Mouse (Mus musculus) hindbrain, embryonic 11.5 days (tissue): ENCODE results near the gene Tgm3. TPM values are rescaled to one million over a fixed set of nuclear protein-coding genes. Genes with fewer than 3 reads are reported as not detected.

ENCODE experiments used
- ATAC-seq: fragments of 200-750 bp; cut with Nextera tagmentation; 2 replicates; pipeline ENCODE4 v1.8.0; 2017; ENCODE audit warnings: mild to moderate bottlenecking, moderate TSS enrichment, moderate library complexity; ENCODE audit not compliant: low FRiP score
- DNase-seq: peaks from one replicate; pipeline ENCODE4 v3.0.0-alpha.2; 2015; ENCODE audit warnings: low spot score
- H3K27ac ChIP-seq: fragments of 300-500 bp; sonication (generic); 2 replicates; pipeline ENCODE4 v1.5.1; 2014; ENCODE audit warnings: mild to moderate bottlenecking, low read depth, low read length
- H3K27me3 ChIP-seq: fragments of 300-500 bp; sonication (generic); 2 replicates; pipeline ENCODE4 v1.6.1; 2014; ENCODE audit warnings: mild to moderate bottlenecking, low read length, moderate library complexity, mixed read lengths; ENCODE audit not compliant: control insufficient read depth, insufficient read depth
- H3K36me3 ChIP-seq: fragments of 300-500 bp; sonication (generic); 2 replicates; pipeline ENCODE4 v1.6.1; 2014; ENCODE audit warnings: mild to moderate bottlenecking, low read length, moderate library complexity, mixed read lengths; ENCODE audit not compliant: control insufficient read depth, insufficient read depth
- H3K4me1 ChIP-seq: fragments of 300-500 bp; sonication (generic); replicated peaks from 2 replicates; pipeline ENCODE4 v1.6.1; 2014; ENCODE audit warnings: low read length, mixed read lengths; ENCODE audit not compliant: control insufficient read depth, insufficient read depth
- H3K4me2 ChIP-seq: fragments of 300-500 bp; sonication (generic); replicated peaks from 2 replicates; pipeline ENCODE4 v1.6.1; 2014; ENCODE audit warnings: mild to moderate bottlenecking, low read depth, low read length
- H3K4me3 ChIP-seq: fragments of 300-500 bp; sonication (generic); 2 replicates; pipeline ENCODE4 v1.5.1; 2014; ENCODE audit warnings: low read depth, low read length
- H3K9ac ChIP-seq: fragments of 300-500 bp; sonication (generic); 2 replicates; pipeline ENCODE4 v1.6.1; 2014; ENCODE audit warnings: low read depth, low read length
- H3K9me3 ChIP-seq: fragments of 300-500 bp; sonication (generic); 2 replicates; pipeline ENCODE4 v1.6.1; 2016; ENCODE audit warnings: low read length; ENCODE audit not compliant: control insufficient read depth
- WGBS: fragments of 180-500 bp; shearing (Covaris S2); extraction: QIAGEN DNeasy Blood & Tissue Kit; methylation state at CpG from one replicate; pipeline ENCODE4 v1.1.7; 2014; 5-methylcytosine and 5-hydroxymethylcytosine counted together
- polyA plus RNA-seq: library from polyadenylated mRNA; unstranded; fragments of >200 nt; fragmentation: Nextera tagmentation; extraction: Ambion mirVana; gene quantifications from 2 replicates; pipeline ENCODE4 v1.2.1, GENCODE M21; 2014

Gene Tgm3
- 0.11 TPM in 1 of 2 replicates, not detected in the other for polyA plus RNA-seq

DNA sequence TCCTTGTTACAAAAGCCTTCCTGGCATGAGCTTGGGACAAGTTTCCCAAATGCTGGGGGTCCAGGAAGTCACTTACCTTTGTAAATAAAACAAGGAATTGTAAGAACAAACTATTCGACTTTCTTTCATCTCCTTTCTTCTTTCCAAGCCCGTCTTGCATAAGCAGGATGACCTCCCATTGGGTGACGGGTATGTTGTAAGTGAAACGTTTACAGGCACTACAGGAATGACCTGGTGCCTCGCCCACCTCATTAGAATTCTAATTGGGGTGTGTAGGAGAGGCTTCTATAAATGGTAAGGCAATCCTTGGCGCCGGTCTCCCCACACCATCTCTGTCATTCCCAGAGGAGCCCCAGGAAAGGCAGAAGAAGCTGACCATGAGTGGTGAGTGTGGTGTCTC is at the start of gene Tgm3:
Tgm3 (plus strand) TSS at position 324 of the 400 bp plus-strand sequence.
- Histone ChIP-seq H3K27me3 (no peaks in the 10 kb centered on the region), H3K4me1 (no peaks in the 10 kb centered on the region), H3K9ac (no peak within 1 kb of the TSS), H3K4me2 (no peak within 1 kb of the TSS), H3K9me3 (no peaks in the 10 kb centered on the region), H3K36me3 (no peaks in the 10 kb centered on the region), H3K4me3 (no peak within 1 kb of the TSS), H3K27ac (no peak within 1 kb of the TSS)
- 33% methylated on average over 7 of the region's 7 CpGs for WGBS
- DNase-seq (no peak), ATAC-seq (no peak)

GRCm38 (mm10) chr2:129980608-129981007 is 31.5 kb upstream of the Tgm3 start:
- Histone ChIP-seq H3K9me3 (no peaks in the 10 kb centered on the region), H3K4me3 (no peak overlapping the region), H3K4me2 (no peak overlapping the region), H3K36me3 (no peaks in the 10 kb centered on the region), H3K4me1 (no peaks in the 10 kb centered on the region), H3K27me3 (no peaks in the 10 kb centered on the region), H3K27ac (no peak overlapping the region), H3K9ac (no peak overlapping the region)
- DNase-seq (no peak), ATAC-seq (no peak)
- 87% methylated on average over 4 of the region's 4 CpGs for WGBS

GRCm38 (mm10) chr2:129987527-129988045 is 24.6 kb upstream of the Tgm3 start:
- H3K36me3 ChIP-seq, result no peaks in the 10 kb centered on the region
- H3K4me1 ChIP-seq, result no peaks in the 10 kb centered on the region
- no peaks in the 10 kb centered on the region for H3K27me3 ChIP-seq
- H3K9ac ChIP-seq, result no peak overlapping the region
- no peaks in the 10 kb centered on the region for H3K9me3 ChIP-seq
- DNase-seq, result no peak
- no peak for ATAC-seq
- H3K4me2 ChIP-seq, result no peak overlapping the region
- WGBS, result 88% methylated on average over 6 of the region's 6 CpGs
- no peak overlapping the region for H3K27ac ChIP-seq
- no peak overlapping the region for H3K4me3 ChIP-seq

DNA sequence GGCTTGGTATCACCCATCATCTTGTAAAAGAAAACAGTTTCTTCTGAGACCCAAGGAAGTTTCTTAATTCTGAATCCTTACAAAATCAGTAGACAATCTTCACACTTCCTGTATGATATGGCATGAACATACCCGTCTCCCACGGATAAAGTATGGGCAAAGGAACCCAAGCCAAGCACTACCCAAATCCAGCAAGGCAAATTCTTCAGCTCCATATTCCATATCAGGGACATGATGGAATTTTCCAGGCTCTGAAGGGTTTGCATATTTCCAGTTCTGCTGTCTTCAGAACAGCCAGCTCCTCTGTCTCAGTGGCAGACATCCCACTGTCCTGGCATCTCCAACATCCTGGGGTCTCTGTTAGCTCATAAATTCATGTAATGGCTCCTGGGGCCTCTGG is 22.5 kb upstream of the Tgm3 start:
- Histone ChIP-seq H3K36me3 (no peaks in the 10 kb centered on the region), H3K27ac (no peak overlapping the region), H3K4me1 (no peaks in the 10 kb centered on the region), H3K4me2 (no peak overlapping the region), H3K9me3 (no peaks in the 10 kb centered on the region), H3K27me3 (no peaks in the 10 kb centered on the region), H3K4me3 (no peak overlapping the region), H3K9ac (no peak overlapping the region)
- no peak for DNase-seq
- 88% methylated on average over 2 of the region's 2 CpGs for WGBS
- no peak for ATAC-seq

DNA sequence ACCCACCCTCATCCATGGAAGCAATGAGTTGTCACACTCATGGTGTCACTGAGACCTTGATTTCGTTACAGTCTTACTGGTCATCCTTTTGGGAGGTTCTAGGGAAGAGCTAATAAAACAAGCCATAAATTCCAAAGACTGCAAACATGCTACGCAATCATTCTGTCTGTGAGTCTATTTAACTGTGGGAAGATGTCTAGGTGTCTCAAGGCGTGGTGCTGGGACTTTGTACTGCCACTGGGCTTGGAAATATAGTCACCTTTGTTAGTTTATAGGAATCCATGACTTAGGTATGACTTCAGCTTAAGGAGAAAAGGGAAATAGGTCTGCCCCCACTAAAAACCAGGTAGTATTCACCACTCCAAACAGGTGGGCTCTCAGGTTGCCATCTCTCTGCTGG is 17.7 kb upstream of the Tgm3 start:
- Histone ChIP-seq H3K4me1 (no peaks in the 10 kb centered on the region), H3K4me2 (no peak overlapping the region), H3K27me3 (no peaks in the 10 kb centered on the region), H3K36me3 (no peaks in the 10 kb centered on the region), H3K9me3 (no peaks in the 10 kb centered on the region), H3K4me3 (no peak overlapping the region), H3K9ac (no peak overlapping the region), H3K27ac (no peak overlapping the region)
- 87% methylated on average over 3 of the region's 3 CpGs for WGBS
- DNase-seq (no peak), ATAC-seq (no peak)

DNA sequence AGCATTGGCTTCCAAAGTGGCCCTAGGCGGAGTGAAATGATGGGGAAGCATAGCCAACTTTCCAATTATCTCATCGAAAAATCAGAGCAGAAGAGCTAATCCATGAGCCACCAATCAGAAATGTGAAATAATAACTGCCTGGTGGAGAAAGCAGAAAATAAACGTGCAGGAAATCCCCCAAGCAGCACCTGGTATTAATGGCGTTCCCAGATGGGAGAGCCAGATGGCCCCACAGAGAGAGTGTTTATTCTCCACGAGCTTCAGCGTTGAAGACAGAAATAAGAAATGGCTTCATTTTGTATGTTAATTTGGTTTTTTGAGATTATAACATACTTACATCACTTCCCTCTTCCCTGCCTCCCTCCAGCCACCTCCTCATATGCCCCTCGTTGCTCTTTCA is 13.7 kb upstream of the Tgm3 start:
- H3K27ac ChIP-seq, result no peak overlapping the region
- no peak overlapping the region for H3K4me2 ChIP-seq
- H3K4me3 ChIP-seq, result no peak overlapping the region
- DNase-seq (no peak), ATAC-seq (no peak)
- no peaks in the 10 kb centered on the region for H3K27me3 ChIP-seq
- H3K36me3 ChIP-seq, result no peaks in the 10 kb centered on the region
- no peaks in the 10 kb centered on the region for H3K9me3 ChIP-seq
- no peak overlapping the region for H3K9ac ChIP-seq
- H3K4me1 ChIP-seq, result no peaks in the 10 kb centered on the region
- WGBS, result 85% methylated on average over 7 of the region's 7 CpGs

- DNase-seq, result no peak
- no peaks in the 10 kb centered on the region for H3K4me1 ChIP-seq
- no peak overlapping the region for H3K9ac ChIP-seq
- WGBS, result 79% methylated on average over 4 of the region's 4 CpGs
- H3K27me3 ChIP-seq, result no peaks in the 10 kb centered on the region
- no peak for ATAC-seq
- H3K4me2 ChIP-seq, result no peak overlapping the region
- H3K4me3 ChIP-seq, result no peak overlapping the region
- H3K36me3 ChIP-seq, result no peaks in the 10 kb centered on the region
- no peaks in the 10 kb centered on the region for H3K9me3 ChIP-seq
- no peak overlapping the region for H3K27ac ChIP-seq
Measured at GRCm38 (mm10) chr2:129999296-129999695, 12.9 kb upstream of the Tgm3 start.

DNA sequence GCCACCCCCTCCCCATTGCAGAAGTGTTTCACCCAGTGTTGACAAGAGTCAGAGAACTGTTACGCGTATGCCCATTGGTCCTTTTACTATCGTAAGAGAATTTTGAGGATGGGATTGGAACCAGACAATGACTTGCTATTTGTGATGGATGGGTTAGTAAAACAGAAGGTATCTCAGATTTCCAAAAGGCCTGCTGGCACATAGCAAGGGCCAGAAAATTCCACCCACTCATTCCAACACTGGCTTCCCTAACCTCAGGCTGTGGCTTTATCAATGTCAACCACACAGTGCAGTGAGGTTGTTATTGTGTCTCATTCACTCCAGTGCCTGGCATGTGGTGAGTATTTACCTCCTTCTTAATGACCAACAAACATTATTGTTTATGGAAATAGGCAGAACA is 11.5 kb upstream of the Tgm3 start:
- no peak for ATAC-seq
- no peaks in the 10 kb centered on the region for H3K36me3 ChIP-seq
- no peaks in the 10 kb centered on the region for H3K4me1 ChIP-seq
- no peak overlapping the region for H3K27ac ChIP-seq
- H3K4me3 ChIP-seq, result no peak overlapping the region
- 93% methylated on average over 3 of the region's 3 CpGs for WGBS
- H3K9ac ChIP-seq, result no peak overlapping the region
- no peak for DNase-seq
- H3K9me3 ChIP-seq, result no peaks in the 10 kb centered on the region
- no peaks in the 10 kb centered on the region for H3K27me3 ChIP-seq
- no peak overlapping the region for H3K4me2 ChIP-seq

- no peaks in the 10 kb centered on the region for H3K36me3 ChIP-seq
- no peak for DNase-seq
- no peak overlapping the region for H3K27ac ChIP-seq
- H3K9ac ChIP-seq, result no peak overlapping the region
- H3K9me3 ChIP-seq, result no peaks in the 10 kb centered on the region
- no peak overlapping the region for H3K4me2 ChIP-seq
- 81% methylated on average over 4 of the region's 4 CpGs for WGBS
- H3K4me1 ChIP-seq, result no peaks in the 10 kb centered on the region
- no peaks in the 10 kb centered on the region for H3K27me3 ChIP-seq
- no peak for ATAC-seq
- no peak overlapping the region for H3K4me3 ChIP-seq
Measured at GRCm38 (mm10) chr2:130004046-130004445, 8.1 kb upstream of the Tgm3 start.
